Mouse (Mus musculus) kidney, postnatal 0 days (tissue): ENCODE measurements around the gene Pip4k2a. TPM values are rescaled to one million over a fixed set of nuclear protein-coding genes. Genes with fewer than 3 reads are reported as not detected.
"Not testable (repeated sequence)": the region's sequence is repeated elsewhere in the genome, so short reads cannot be mapped to it uniquely, and the experiment has no call there.

ENCODE experiments used
- ATAC-seq: fragments of 200-750 bp; cut with Nextera tagmentation; replicated peaks from 2 replicates; pipeline ENCODE4 v1.8.0; 2017; ENCODE audit warnings: low read depth, moderate number of reproducible peaks, moderate TSS enrichment, moderate library complexity; ENCODE audit not compliant: low FRiP score
- DNase-seq: peaks from one replicate; pipeline ENCODE4 v3.0.0-alpha.2; 2016; ENCODE audit warnings: low spot score
- H3K27ac ChIP-seq: fragments of 300-500 bp; sonication (generic); 2 replicates; pipeline ENCODE4 v1.5.1; 2014; ENCODE audit warnings: mild to moderate bottlenecking
- H3K27me3 ChIP-seq: fragments of 300-500 bp; sonication (generic); 2 replicates; pipeline ENCODE4 v1.6.1; 2014; ENCODE audit warnings: low read length, mixed read lengths; ENCODE audit not compliant: insufficient read depth
- H3K36me3 ChIP-seq: fragments of 300-500 bp; sonication (generic); 2 replicates; pipeline ENCODE4 v1.6.1; 2014; ENCODE audit warnings: low read length, mixed read lengths; ENCODE audit not compliant: insufficient read depth
- H3K4me1 ChIP-seq: fragments of 300-500 bp; sonication (generic); replicated peaks from 2 replicates; pipeline ENCODE4 v1.6.1; 2014; ENCODE audit warnings: antibody characterized with exemption, low read length, mixed read lengths; ENCODE audit not compliant: insufficient read depth
- H3K4me2 ChIP-seq: fragments of 300-500 bp; sonication (generic); 2 replicates; pipeline ENCODE4 v1.6.1; 2014; ENCODE audit warnings: mild to moderate bottlenecking, low read length, moderate library complexity, mixed read lengths
- H3K4me3 ChIP-seq: fragments of 300-500 bp; sonication (generic); replicated peaks from 2 replicates; pipeline ENCODE4 v1.5.1; 2014; ENCODE audit warnings: low read depth, low read length
- H3K9ac ChIP-seq: fragments of 300-500 bp; sonication (generic); 2 replicates; pipeline ENCODE4 v1.6.1; 2014; ENCODE audit warnings: low read depth, low read length
- H3K9me3 ChIP-seq: fragments of 300-500 bp; sonication (generic); replicated peaks from 2 replicates; pipeline ENCODE4 v1.6.1; 2016; ENCODE audit warnings: low read length, inconsistent platforms, mixed read lengths
- CTCF ChIP-seq: IDR thresholded peaks from 2 replicates; pipeline ENCODE4 v1.5.1; 2016; ENCODE audit warnings: antibody characterized with exemption, low read depth, mild to moderate bottlenecking, moderate library complexity
- WGBS: fragments of 180-500 bp; shearing (Covaris S2); extraction: QIAGEN DNeasy Blood & Tissue Kit; methylation state at CpG from one replicate; pipeline ENCODE4 v1.1.7; 2014; 5-methylcytosine and 5-hydroxymethylcytosine counted together
- polyA plus RNA-seq: library from polyadenylated mRNA; unstranded; fragments of >200 nt; fragmentation: Nextera tagmentation; extraction: Ambion mirVana; gene quantifications from 2 replicates; pipeline ENCODE4 v1.2.1, GENCODE M21; 2015

Gene Pip4k2a
- polyA plus RNA-seq, 1 experiment from 2014 or later, result 8.7 TPM

DNA sequence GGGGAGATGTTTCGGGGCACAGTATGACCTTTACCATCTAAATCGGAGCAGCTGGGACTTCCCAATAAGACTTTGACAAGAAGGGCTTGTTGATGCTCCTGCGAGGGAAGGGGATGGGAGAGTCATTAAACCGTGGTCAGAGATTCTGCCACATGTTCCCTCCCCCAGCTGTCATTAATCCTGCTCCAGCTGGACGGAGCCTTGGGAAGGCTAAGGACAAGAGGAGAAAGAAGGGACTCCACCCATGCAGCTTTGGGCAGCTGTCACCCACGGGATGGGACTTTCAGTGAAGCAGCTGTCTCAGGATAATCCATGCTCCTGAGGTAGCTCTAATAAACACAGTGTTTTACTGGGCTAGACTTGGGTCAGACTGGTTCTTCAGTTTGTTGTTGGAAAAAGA lies 101.9 kb downstream of the Pip4k2a start:
- Histone ChIP-seq H3K27me3 (no peaks in the 10 kb centered on the region), H3K9ac (no peak overlapping the region), H3K4me1 (peaks cover 30% of the 10 kb centered on the region), H3K4me2 (peak overlapping the region; percentile 23; the same call in 1 of the 2 replicates), H3K9me3 (no peaks in the 10 kb centered on the region), H3K4me3 (no peak overlapping the region), H3K36me3 (no peaks in the 10 kb centered on the region), H3K27ac (no peak overlapping the region)
- TF ChIP-seq CTCF, result no peak
- peak; percentile 86 for DNase-seq
- peak; percentile 76 for ATAC-seq
- 17% methylated on average over 6 of the region's 6 CpGs for WGBS

DNA sequence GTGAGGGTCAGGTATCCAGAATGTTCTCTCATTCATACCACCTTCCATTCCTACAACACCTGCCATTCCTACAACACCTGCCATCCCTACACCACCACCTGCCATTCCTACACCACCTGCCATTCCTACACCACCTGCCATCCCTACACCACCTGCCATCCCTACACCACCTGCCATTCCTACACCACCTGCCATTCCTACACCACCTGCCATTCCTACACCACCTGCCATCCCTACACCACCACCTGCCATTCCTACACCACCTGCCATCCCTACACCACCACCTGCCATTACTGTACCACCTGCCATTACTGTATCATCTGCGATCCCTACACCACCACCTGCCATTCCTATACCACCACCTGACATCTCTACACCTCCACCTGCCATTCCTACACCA lies 104.6 kb downstream of the Pip4k2a start:
- not testable (repeated sequence) for H3K4me2 ChIP-seq, H3K27ac ChIP-seq, ATAC-seq, H3K9ac ChIP-seq, H3K36me3 ChIP-seq, DNase-seq, H3K27me3 ChIP-seq, H3K4me3 ChIP-seq, H3K9me3 ChIP-seq
- 100% methylated on average over 1 of the region's 1 CpGs for WGBS
- peaks cover 28% of the 10 kb centered on the region for H3K4me1 ChIP-seq

DNA sequence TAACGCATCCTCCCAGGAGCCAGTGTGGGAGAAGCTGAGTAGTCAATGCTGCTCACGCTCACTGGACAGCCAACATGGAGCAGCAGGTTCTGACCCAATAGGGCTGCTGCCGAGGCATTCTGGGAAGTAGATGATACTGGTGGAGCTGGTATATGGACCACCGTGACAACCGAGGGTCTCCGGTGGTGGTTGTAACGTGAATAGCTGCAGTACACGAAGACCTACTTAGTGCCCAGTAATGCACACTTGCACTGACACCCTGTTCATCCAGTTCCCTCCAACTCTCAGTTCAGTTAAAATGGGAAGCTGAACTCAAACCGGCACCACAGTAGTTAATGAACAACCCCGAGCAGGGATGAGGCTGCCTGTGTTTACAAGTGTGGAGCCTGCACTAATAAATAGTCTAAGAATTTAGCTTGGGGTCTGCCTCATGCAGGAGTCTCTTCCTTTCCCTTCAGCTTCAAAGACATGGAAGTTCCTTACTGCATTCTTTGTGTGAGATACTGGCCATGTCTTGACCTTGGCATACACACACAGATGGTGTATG lies 105.9 kb downstream of the Pip4k2a start:
- no peak overlapping the region for H3K4me2 ChIP-seq
- H3K27ac ChIP-seq, result no peak overlapping the region
- no peaks in the 10 kb centered on the region for H3K27me3 ChIP-seq
- WGBS, result 58% methylated on average over 10 of the region's 10 CpGs
- peaks cover 15% of the 10 kb centered on the region; the same call in 1 of the 2 replicates for H3K4me1 ChIP-seq
- ATAC-seq (no peak), DNase-seq (no peak)
- H3K9ac ChIP-seq, result no peak overlapping the region
- no peak for TF ChIP-seq CTCF
- H3K36me3 ChIP-seq, result no peaks in the 10 kb centered on the region
- no peaks in the 10 kb centered on the region for H3K9me3 ChIP-seq
- no peak overlapping the region for H3K4me3 ChIP-seq

DNA sequence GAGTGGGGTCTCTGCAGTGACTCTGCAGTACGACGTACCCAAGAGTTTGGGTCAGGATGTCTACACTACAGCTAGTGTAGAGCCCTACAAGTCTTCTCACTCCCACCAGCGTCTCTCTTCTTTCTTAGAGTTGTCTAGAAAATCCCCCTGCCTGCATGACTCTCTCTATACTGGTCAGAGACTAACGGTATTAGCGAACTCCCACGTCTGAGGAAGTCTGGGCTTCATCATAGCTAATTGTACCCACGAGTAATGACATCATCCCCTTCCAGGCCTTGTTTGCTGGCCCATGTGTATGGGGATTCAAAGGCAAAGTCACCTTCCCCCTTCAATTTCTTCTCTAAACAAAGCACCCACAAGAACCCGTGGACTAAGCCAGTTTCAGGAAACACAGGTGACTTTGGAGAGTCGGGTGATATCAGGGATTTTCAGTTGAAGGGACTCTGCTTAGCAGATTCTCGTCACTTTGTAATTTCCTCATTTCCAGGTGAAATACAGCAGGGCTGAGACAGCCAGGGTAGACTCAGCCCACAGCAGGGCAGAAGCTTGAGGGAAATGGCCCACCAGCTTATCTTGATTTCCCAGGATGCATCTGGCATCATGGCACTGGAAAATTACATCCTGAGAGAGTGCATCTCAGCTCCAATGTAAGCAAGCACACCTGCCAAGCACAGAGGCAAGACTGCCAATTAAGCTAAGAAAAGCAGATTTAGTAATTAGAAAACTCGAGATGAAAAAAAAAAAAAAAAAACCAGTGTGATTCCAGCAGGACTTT lies 107.5 kb downstream of the Pip4k2a start:
- H3K4me2 ChIP-seq, result no peak overlapping the region
- no peak for TF ChIP-seq CTCF
- no peak overlapping the region for H3K27ac ChIP-seq
- H3K36me3 ChIP-seq, result no peaks in the 10 kb centered on the region
- ATAC-seq, result no peak
- H3K9me3 ChIP-seq, result no peaks in the 10 kb centered on the region
- no peak overlapping the region for H3K4me3 ChIP-seq
- no peaks in the 10 kb centered on the region for H3K27me3 ChIP-seq
- peaks cover 6% of the 10 kb centered on the region; the same call in 1 of the 2 replicates for H3K4me1 ChIP-seq
- DNase-seq, result no peak
- no peak overlapping the region for H3K9ac ChIP-seq
- WGBS, result 51% methylated on average over 11 of the region's 11 CpGs

DNA sequence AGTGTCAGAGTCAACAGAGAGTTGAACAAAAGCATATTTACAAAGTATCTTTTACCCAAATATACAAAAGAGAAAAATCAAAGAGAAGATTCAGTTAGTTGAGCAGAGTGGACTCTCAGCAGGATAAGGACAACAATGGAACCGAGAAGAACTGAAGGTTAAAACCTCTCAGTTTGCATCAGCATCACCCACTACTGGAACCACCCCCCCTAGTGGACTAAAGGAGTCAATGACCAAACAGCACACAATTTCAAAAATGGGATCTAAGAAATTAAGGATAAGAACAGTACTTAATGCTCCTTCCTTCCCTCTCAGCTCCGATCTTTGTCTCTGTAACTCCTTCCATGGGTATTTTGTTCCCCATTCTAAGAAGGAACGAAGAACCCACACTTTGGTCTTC lies 113.6 kb downstream of the Pip4k2a start:
- H3K4me2 ChIP-seq, result no peak overlapping the region
- no peak overlapping the region for H3K4me3 ChIP-seq
- H3K4me1 ChIP-seq, result no peaks in the 10 kb centered on the region
- DNase-seq (no peak), ATAC-seq (no peak)
- peak; percentile 34; the same call in 1 of the 2 replicates for TF ChIP-seq CTCF
- 92% methylated on average over 3 of the region's 3 CpGs for WGBS
- H3K9me3 ChIP-seq, result no peaks in the 10 kb centered on the region
- H3K27ac ChIP-seq, result no peak overlapping the region
- no peaks in the 10 kb centered on the region for H3K36me3 ChIP-seq
- H3K27me3 ChIP-seq, result no peaks in the 10 kb centered on the region
- no peak overlapping the region for H3K9ac ChIP-seq

DNA sequence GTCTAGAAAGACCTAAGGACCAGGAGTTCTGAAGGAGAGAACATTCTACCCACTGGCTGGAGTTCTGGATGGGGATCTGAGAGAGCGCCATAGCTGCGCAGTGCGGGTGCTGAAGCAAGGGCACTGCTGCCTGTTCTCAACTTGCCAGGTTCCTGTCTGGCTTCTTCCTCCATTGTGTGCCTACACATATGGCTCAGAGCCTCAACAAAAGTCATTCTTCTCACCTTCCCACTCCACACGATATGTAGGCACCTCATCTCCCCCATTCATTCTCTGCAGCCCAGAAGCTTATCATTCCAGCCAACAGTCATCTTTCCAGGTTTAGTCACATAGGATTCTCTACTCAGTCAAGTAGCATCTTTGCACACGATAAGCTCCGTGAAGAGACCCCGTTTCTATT lies 123.3 kb downstream of the Pip4k2a start:
- Histone ChIP-seq H3K4me1 (no peaks in the 10 kb centered on the region), H3K4me2 (no peak overlapping the region), H3K27ac (no peak overlapping the region), H3K9me3 (no peaks in the 10 kb centered on the region), H3K4me3 (no peak overlapping the region), H3K27me3 (no peaks in the 10 kb centered on the region), H3K36me3 (no peaks in the 10 kb centered on the region; the same call in 1 of the 2 replicates), H3K9ac (no peak overlapping the region)
- ATAC-seq, result no peak
- WGBS, result 93% methylated on average over 7 of the region's 7 CpGs
- no peak for DNase-seq
- no peak for TF ChIP-seq CTCF
